Mouse (Mus musculus) testis, adult 2 months (tissue): Measurements from ENCODE around the gene Slc22a15.

ENCODE experiments used
- CTCF ChIP-seq: fragments of 200-500 bp; IDR thresholded peaks from 2 replicates; pipeline ENCODE4 v1.5.1; 2012; ENCODE audit warnings: low read depth, mild to moderate bottlenecking, inconsistent platforms, low read length, moderate library complexity; ENCODE audit not compliant: control insufficient read depth, insufficient read depth, insufficient replicate concordance
- POLR2A ChIP-seq: fragments of 200-500 bp; IDR thresholded peaks from 2 replicates; pipeline ENCODE4 v1.6.1; 2012; ENCODE audit warnings: low read depth, mild to moderate bottlenecking, inconsistent platforms, low read length, moderate library complexity; ENCODE audit not compliant: control insufficient read depth

DNA sequence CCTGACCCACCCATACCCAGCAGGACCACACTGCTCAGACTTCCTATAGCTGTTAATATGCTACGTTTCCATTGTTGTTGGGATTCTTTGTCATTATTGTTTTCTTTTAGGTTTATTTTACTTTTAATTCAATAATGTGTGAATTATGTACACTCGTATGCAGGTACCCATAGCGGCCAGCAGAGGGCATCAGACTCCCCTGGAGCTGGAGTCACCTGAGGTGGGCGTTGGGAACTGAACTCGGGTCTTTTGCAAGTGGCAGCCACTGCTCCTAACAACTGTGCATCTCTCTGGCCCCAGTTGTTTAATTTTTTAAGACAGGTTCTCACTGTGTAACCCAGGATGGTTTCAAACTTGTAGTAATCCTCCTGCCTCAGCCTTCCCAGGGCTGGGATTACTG, 102.2 kb downstream of the Slc22a15 start:
- TF ChIP-seq POLR2A (no peak), CTCF (peak; percentile 52; the same call in 1 of the 2 replicates)
